Mouse (Mus musculus) olfactory bulb, adult 2 months (tissue): ENCODE measurements around the gene Ptges3l. TPM values are rescaled to one million over a fixed set of nuclear protein-coding genes. Genes with fewer than 3 reads are reported as not detected.
A peak's percentile ranks its signal among the peaks of the same experiment; 100 is the strongest.

Experiments used
- H3K27ac ChIP-seq: fragments of 200-500 bp; 2 replicates; pipeline ENCODE4 v1.5.1; 2012; ENCODE audit warnings: low read depth, low read length; ENCODE audit not compliant: insufficient read depth
- H3K4me1 ChIP-seq: fragments of 200-500 bp; 2 replicates; pipeline ENCODE4 v1.6.1; 2012; ENCODE audit warnings: low read length; ENCODE audit not compliant: control insufficient read depth, insufficient read depth
- H3K4me3 ChIP-seq: fragments of 200-500 bp; 2 replicates; pipeline ENCODE4 v1.5.1; 2012; ENCODE audit warnings: mild to moderate bottlenecking, low read depth, low read length, moderate library complexity; ENCODE audit not compliant: insufficient read depth
- CTCF ChIP-seq: fragments of 200-500 bp; IDR thresholded peaks from 2 replicates; pipeline ENCODE4 v1.5.1; 2012; ENCODE audit warnings: low read depth, mild to moderate bottlenecking, low read length, moderate library complexity; ENCODE audit not compliant: insufficient read depth
- POLR2A ChIP-seq: fragments of 200-500 bp; IDR thresholded peaks from 2 replicates; pipeline ENCODE4 v1.6.1; 2012; ENCODE audit warnings: mild to moderate bottlenecking, low read depth, low read length, moderate library complexity; ENCODE audit not compliant: insufficient read depth
- WGBS: fragments of 180-500 bp; shearing (Covaris S2); methylation state at CpG from one replicate; pipeline ENCODE4 v1.1.7; 2018; 5-methylcytosine and 5-hydroxymethylcytosine counted together
- polyA plus RNA-seq: library from polyadenylated mRNA; stranded (reverse); fragments of >200 nt; gene quantifications from 2 replicates; pipeline ENCODE4 v1.2.4, GENCODE M21; 2012; ENCODE audit warnings: low replicate concordance; ENCODE audit not compliant: missing spikeins, insufficient read depth, insufficient read length

Gene Ptges3l
- polyA plus RNA-seq, 1 experiment = not detected

DNA sequence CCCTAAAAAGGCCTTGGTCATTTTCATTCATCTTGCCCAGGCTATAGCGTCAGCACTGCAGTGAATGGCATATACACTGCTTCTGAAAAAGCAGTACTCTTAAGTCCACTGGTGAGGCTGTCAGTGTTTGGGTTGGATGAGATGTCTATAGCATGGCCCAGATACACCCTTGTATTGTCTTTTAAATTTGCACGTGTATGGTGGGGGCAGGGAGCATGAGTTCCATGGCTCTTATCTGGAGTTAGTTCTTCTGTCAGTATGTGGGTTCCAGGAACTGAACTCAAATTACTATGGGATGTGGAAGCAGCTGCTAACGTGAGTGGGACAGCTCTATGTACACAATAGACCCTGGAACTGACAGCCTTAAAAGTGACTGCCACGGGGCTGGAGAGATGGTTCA, 10.7 kb upstream of the Ptges3l start:
- Histone ChIP-seq H3K4me3 (no peak overlapping the region), H3K27ac (no peak overlapping the region), H3K4me1 (no peaks in the 10 kb centered on the region)
- no peak for TF ChIP-seq CTCF
- no peak for TF ChIP-seq POLR2A
- 78% methylated on average over 4 of the region's 4 CpGs for WGBS

DNA sequence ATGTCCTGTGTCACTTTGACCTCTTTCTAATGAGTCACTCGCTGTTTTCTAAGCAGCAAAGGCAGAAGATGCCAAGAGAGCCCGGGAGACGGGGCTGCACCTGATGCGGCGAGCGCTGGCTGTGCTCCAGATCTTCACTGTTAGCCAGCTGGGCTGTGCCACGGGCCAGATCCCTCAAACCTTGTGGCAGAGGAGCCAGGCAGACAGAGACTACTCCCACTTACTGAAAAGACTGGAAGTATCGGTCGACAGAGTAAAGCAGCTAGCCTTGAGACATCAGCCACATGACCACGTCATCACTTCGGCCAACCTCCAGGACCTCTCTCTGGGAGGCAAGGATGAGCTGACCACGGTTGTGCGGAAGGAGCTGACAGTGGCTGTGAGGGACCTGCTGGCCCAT, 8.3 kb upstream of the Ptges3l start:
- H3K4me3 ChIP-seq = no peak overlapping the region
- H3K4me1 ChIP-seq = no peaks in the 10 kb centered on the region
- no peak overlapping the region for H3K27ac ChIP-seq
- TF ChIP-seq CTCF = no peak
- 54% methylated on average over 13 of the region's 13 CpGs for WGBS

DNA sequence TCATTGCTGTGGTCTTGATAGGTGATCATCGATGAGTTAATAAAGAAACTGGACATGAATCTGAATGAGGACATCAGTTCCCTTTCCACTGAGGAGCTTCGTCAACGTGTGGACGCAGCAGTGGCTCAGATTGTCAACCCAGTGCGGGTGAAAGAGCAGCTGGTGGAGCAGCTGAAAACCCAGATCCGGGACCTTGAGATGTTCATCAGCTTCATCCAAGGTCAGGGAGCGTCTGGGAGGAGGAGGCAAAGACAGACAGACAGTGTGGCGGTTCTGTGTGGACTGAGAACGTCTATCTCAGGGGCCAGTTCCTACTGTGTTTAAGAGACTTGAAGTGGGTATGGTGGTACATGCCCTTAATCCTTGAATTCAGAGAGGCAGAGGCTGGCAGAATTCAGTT, 6.2 kb upstream of the Ptges3l start:
- WGBS = 90% methylated on average over 9 of the region's 9 CpGs
- Histone ChIP-seq H3K27ac (no peak overlapping the region), H3K4me3 (no peak overlapping the region), H3K4me1 (no peaks in the 10 kb centered on the region; the same call in 1 of the 2 replicates)
- TF ChIP-seq CTCF (no peak), POLR2A (no peak)

DNA sequence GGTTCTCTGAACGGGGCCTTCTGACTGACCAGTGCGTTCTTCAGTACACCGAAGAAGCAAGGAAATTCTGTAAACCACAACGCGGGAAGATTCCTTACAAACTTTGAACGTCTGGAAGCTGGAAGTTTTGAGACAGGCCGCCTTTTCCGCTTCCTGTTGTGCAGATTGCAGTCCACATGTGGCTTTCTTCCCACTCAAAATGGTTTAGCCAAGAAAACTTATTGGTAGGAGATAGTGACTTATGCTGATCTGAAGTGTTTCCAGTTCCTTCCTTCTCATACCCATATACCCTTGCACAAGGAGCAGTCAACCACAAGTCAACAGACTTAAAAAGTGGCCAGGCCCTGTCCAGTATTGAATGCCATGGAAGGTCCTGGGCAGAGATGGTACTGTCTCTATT, 1.0 kb upstream of the Ptges3l start:
- no peak for TF ChIP-seq CTCF
- TF ChIP-seq POLR2A = no peak
- 45% methylated on average over 8 of the region's 8 CpGs for WGBS
- 0 out of 2 replicates have a peak overlapping the region, but pooled peaks have one; percentile 12 for H3K4me3 ChIP-seq
- H3K4me1 ChIP-seq = peaks cover 9% of the 10 kb centered on the region
- no peak overlapping the region for H3K27ac ChIP-seq

DNA sequence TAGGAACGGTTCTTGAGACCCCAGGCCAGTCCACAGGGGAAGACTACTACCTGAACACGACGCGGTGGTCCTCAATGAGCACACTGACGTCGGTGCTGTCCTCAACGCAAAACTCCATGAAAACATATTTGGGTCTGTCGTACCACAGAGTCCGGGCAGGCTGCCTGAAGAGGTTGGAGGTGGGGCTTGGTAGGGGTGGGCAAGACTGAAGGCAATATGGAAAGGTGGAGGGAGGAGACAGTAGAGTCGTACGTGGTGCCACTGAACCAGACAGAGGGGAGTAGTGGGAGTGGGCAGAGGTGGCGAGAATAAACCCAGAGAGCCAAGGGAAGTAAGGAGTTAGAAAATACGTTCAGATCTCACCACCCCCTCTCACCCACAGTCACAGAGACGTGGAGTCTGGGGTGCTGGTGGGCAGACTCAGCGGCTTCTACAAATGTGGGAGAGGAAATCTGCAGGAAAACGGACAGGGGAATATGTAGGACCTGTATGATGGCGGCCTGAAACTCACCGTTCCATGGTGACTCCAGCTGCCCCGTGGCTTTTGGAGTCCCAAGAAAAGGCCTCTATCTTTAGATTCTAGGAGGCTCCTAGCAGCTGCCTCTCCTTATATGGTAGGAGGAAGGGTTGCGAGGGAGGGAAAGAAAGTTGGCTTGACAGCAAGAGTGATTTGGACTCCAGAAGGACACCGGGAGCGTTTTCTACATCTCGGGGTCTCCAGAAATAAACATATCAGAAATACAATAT, 855 bp downstream of the Ptges3l start, which contains the start of gene Gm27029:
Gene Gm27029, minus strand, starts transcription at position 692 of the 747 bp plus-strand sequence.
- Histone ChIP-seq H3K27ac (peak within 1 kb of the TSS; percentile 43; the same call in 1 of the 2 replicates), H3K4me3 (peak within 1 kb of the TSS; percentile 70), H3K4me1 (peaks cover 9% of the 10 kb centered on the region)
- TF ChIP-seq POLR2A = no peak
- no peak for TF ChIP-seq CTCF
- WGBS = 4% methylated on average over 23 of the region's 23 CpGs

DNA sequence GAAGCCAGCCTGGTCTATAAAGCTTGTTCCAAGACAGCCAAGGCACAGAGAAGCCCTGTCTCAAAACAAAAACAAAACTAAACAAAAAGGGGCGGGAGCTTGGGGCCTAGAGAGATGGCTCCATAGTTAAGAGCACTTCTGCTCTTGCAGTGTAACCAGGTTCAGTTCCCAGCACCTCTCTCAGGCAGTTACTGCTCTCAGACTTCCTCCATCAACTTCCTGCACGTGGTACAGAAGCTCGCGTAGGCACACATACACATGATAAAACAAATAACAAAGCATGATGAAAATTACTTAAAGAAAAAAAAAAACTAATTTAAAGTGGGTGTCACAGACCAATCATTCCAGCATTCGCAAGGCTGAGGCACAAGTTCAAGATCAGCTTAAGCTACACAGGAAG, 5.0 kb downstream of the Ptges3l start:
- Histone ChIP-seq H3K27ac (no peak overlapping the region), H3K4me3 (no peak overlapping the region), H3K4me1 (peaks cover 6% of the 10 kb centered on the region)
- no peak for TF ChIP-seq POLR2A
- TF ChIP-seq CTCF = no peak
- 90% methylated on average over 5 of the region's 5 CpGs for WGBS

DNA sequence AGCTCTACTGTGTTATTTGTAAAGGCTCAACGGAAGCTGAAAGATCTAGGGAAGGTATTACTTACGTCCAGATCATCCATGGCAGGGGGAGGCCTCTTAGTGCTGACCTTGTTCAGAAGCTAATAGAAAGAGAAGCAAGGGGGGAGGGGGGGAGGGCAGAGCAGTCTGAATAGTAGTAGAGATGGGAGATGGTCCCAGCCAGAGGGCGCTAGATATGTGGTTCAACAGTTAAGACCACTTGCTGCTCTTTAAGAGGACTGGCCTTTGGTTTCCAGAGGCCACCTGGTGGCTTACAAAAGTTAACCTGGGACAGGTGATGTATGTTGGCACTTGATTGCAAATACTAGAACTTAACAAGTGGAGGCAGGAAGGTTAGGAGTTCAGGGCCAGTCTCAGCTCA, 5.5 kb downstream of the Ptges3l start:
- Histone ChIP-seq H3K27ac (no peak overlapping the region), H3K4me3 (no peak overlapping the region), H3K4me1 (peaks cover 6% of the 10 kb centered on the region)
- TF ChIP-seq POLR2A = no peak
- TF ChIP-seq CTCF = no peak
- WGBS = 29% methylated on average over 3 of the region's 3 CpGs

DNA sequence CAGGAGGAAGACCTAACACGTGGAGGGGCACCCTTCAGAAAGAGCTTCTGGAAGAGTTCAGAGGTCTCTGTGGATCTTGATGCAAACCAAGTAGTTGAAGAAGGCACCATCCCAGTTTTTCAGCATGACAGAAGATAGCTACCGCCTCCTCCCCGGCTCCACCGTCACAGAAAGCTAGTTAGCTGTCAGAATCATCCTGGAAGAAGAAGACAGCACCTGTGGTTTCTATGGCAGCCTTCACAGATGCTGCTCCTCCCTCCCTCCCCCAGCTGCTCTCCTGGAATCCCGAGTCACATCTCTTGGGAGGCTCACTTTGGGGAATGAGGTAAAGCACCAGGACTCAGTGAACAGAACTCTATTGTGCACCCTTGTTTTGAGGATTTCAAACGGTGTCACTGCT, 6.1 kb downstream of the Ptges3l start:
- TF ChIP-seq POLR2A = no peak
- H3K27ac ChIP-seq = no peak overlapping the region
- WGBS = 51% methylated on average over 6 of the region's 6 CpGs

DNA sequence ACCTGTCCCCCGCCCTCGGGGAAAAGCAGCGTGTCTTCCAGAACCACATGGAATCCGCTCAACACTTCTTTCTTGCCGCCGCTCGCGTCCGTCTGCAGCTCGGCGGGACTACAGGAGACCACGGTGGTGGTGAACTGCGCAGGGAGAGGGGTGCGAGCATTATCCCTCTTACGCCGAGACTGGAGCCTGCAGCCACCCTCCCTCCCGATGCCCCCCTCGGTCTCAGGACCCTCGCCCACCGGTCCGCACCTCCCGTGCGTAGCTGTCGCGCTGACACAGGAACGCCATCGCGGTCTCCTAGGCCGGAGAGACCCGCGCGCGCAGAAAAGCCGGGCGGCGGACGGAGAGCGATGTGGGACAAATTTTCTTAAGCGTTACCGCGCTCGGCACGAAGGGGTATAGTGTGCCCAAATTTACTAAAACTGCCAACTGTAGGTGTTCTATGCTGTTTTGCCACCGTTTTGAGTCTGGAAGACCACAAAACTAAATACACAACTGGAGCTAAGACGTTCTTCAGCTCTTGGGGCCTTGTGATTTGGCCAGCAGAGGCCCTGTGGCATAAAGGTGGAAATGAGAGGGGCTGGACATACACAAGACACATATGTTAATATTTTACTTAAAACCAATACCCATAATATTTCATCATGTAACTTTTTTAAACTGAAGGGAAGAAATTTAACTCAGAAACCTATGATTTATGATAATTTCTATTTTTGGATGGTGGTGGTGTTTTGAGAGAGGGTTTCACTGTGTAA, 7.9 kb downstream of the Ptges3l start, which contains the start of gene Aarsd1:
Gene Aarsd1, minus strand, starts transcription at position 515 of the 755 bp plus-strand sequence.
- TF ChIP-seq CTCF (no peak), POLR2A (peak; percentile 81)
- no peaks in the 10 kb centered on the region for H3K4me1 ChIP-seq
- peak within 1 kb of the TSS; percentile 96 for H3K4me3 ChIP-seq
- WGBS = under 1% methylated on average over 45 of the region's 45 CpGs
- H3K27ac ChIP-seq = 0 out of 2 replicates have a peak within 1 kb of the TSS, but pooled peaks have one; percentile 10

More for the DNA sequence above, 6.1 kb downstream of the Ptges3l start:
- Histone ChIP-seq H3K4me3 (no peak overlapping the region), H3K4me1 (peaks cover under 1% of the 10 kb centered on the region)
